Mouse (Mus musculus) liver, adult 2 months (tissue): ENCODE measurements around the gene Parp16.
A peak's percentile ranks its signal among the peaks of the same experiment; 100 is the strongest.

Source experiments
- CTCF ChIP-seq: fragments of 200-500 bp; IDR thresholded peaks from 2 replicates; pipeline ENCODE4 v1.5.1; 2011; ENCODE audit warnings: low read depth, low read length, control low read depth
- POLR2A ChIP-seq: fragments of 200-500 bp; IDR thresholded peaks from 2 replicates; pipeline ENCODE4 v1.6.1; 2011; ENCODE audit warnings: low read length, control low read depth; ENCODE audit not compliant: insufficient read depth; ENCODE audit errors: extremely low read depth

DNA sequence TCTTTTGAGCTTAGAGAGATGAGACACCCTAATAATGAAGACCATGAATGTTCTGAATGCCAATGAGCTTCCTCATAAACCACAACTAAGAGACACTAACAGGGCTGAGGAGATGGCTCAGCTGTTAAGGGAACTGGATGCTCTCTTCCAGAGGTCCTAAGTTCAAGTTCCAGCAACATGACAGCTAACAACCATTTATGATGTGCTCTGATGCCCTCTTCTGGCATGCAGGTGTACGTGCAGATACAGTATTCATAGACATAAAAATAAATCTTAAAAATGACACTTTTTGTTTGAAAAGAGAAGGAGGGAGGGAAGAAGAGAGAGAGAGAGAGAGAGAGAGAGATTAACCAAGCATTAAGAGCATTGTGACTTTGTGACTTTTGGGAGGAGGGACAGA lies 30.3 kb upstream of the Parp16 start:
- TF ChIP-seq POLR2A, result no peak
- TF ChIP-seq CTCF, result peak; percentile 43
